Mouse (Mus musculus): ENCODE measurements at regions not wholly inside any gene's neighbourhood (a gene's known extent, or its start where the extent isn't known, plus 50 kb on each side); places are given as distances from the start of the nearest gene placed in this dataset.

GRCm38 (mm10) chr3:115768761-115769530 is 54.1 kb upstream of the S1pr1 start:
- TF ChIP-seq CTCF (IDR thresholded peaks at IDR 0.05; ENCODE audit: low read depth, low read length) (no peak), POLR2A (IDR thresholded peaks at IDR 0.05; ENCODE audit: extremely low read depth, insufficient read depth, low read length) (no peak)

All from liver, adult 2 months (tissue).